Mouse (Mus musculus): ENCODE data around the gene Spin2f. TPM values are rescaled to one million over a fixed set of nuclear protein-coding genes. Genes with fewer than 3 reads are reported as not detected.
"Not testable (repeated sequence)": the region's sequence is repeated elsewhere in the genome, so short reads cannot be mapped to it uniquely, and the experiment has no call there.

The Spin2f gene
- polyA plus RNA-seq (2012; rRNA removed) = not detected in 2 replicates

DNA sequence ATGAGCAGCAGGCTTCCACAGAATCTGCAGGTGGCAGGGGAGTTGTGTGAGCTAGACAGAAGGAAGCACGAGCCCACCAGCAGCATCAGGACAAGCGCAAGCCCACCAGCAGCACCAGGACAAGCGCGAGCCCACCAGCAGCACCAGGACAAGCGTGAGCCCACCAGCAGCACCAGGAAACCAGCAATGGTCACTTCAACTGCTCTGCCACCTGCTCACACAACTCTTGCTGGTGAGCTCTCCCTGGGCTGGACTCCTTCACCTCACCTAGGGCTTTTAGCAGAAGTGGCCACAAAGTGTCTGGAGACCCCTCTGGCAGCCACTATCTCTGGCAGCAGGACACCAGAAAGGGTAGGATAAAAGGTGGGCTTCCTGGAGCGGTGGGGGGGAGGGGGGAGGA lies at the start of gene Spin2f:
TSS of gene Spin2f (plus strand) at position 301 of the 400 bp plus-strand sequence.
- H3K36me3 ChIP-seq (ENCODE audit: control insufficient read depth, insufficient read depth, low read length); H3K4me3 ChIP-seq (ENCODE audit: low read depth, low read length); H3K4me1 ChIP-seq (ENCODE audit: control insufficient read depth, insufficient read depth, insufficient read length, low read length); H3K27ac ChIP-seq (ENCODE audit: insufficient read depth, low read depth, low read length); H3K27me3 ChIP-seq (ENCODE audit: control insufficient read depth, insufficient read depth, low read length): not testable (repeated sequence)
- WGBS = 48% methylated on average over 1 of the region's 6 CpGs

DNA sequence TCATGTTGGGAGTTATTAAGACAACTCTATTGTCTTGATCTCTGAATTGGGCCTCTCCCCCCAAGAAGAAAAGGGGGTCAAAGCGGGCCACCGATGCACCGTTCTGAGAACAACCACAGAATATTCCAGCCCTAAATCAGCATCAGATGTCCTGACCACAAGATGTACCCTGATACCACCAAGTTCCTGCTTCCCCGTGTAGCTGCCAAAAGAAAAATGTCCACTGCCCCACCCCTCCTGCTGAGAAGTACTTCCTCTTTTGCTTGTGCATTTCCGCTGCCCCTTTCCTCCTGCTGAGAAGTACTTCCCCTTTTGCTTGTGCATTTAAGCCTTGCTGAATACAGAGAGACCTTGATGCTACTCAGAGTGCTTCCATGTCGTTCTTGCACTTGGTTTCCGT lies 41.6 kb upstream of the Spin2f start:
- H3K27me3 ChIP-seq (ENCODE audit: control insufficient read depth, insufficient read depth, low read length); H3K4me3 ChIP-seq (ENCODE audit: low read depth, low read length); H3K27ac ChIP-seq (ENCODE audit: insufficient read depth, low read depth, low read length); H3K36me3 ChIP-seq (ENCODE audit: control insufficient read depth, insufficient read depth, low read length); H3K4me1 ChIP-seq (ENCODE audit: control insufficient read depth, insufficient read depth, insufficient read length, low read length): not testable (repeated sequence)
- WGBS = 90% methylated on average over 7 of the region's 7 CpGs

DNA sequence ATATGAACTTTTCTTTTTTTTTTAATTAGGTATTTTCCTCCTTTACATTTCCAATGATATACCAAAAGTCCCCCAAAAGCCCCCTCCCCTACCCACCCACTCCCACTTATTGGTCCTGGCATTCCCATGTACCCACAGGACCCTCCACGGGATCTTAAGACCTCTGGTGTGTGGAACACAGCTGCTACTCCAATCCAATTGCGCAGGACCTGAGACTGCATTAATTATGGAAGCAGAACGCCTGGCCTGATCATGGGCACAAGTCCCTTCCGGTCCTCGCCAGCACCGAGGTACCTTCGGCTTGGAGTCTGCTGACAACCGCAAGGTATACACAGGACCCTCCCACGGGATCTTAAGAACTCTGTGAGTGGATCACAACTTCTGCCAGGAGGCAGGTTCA lies 30.2 kb upstream of the Spin2f start:
- not testable (repeated sequence) for H3K27me3 ChIP-seq (ENCODE audit: control insufficient read depth, insufficient read depth, low read length); H3K36me3 ChIP-seq (ENCODE audit: control insufficient read depth, insufficient read depth, low read length); H3K4me1 ChIP-seq (ENCODE audit: control insufficient read depth, insufficient read depth, insufficient read length, low read length); H3K27ac ChIP-seq (ENCODE audit: insufficient read depth, low read depth, low read length); H3K4me3 ChIP-seq (ENCODE audit: low read depth, low read length)
- WGBS = 82% methylated on average over 9 of the region's 9 CpGs

DNA sequence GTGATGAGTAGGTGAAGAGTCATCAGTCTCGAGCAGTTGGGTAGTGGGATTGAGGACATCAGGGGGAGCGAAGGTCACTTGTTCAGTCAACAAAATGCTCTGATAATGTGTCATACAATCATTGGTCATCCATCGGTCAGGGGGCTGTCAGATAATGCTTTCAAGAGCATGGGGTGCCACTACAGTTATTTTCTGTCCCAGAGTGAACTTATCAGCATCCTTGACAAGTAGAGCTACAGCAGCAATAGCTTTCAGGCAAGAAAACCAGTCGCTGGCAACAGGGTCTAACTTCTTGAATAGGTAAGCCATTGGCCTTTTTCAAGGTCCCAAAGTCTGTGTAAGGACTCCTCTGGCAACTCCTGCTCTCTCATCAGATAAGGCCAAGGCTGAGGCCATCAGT lies 18.6 kb upstream of the Spin2f start:
- not testable (repeated sequence) for H3K4me3 ChIP-seq (ENCODE audit: low read depth, low read length); H3K27me3 ChIP-seq (ENCODE audit: control insufficient read depth, insufficient read depth, low read length); H3K36me3 ChIP-seq (ENCODE audit: control insufficient read depth, insufficient read depth, low read length); H3K27ac ChIP-seq (ENCODE audit: insufficient read depth, low read depth, low read length); H3K4me1 ChIP-seq (ENCODE audit: control insufficient read depth, insufficient read depth, insufficient read length, low read length)
- 64% methylated on average over 4 of the region's 4 CpGs for WGBS

DNA sequence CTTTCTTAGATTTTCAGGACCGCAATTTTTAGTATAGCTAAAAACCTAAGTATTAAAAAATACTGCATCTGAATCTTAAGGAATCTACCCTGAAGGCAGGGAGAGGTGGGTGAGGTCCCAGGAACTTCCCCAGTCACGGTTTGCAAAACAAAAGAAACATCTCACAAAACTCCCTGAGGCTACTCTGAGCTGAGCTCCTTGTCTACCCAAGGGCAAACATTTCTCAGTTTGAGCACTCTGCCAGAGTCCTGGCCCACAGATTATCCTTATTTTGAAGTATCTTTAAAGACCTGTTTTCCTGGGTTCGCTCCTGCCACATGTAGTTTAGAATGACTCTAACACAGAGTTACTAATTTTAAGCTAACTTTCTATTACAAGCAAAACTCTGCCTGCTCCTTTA lies 11.9 kb upstream of the Spin2f start:
- H3K36me3 ChIP-seq (ENCODE audit: control insufficient read depth, insufficient read depth, low read length); H3K4me1 ChIP-seq (ENCODE audit: control insufficient read depth, insufficient read depth, insufficient read length, low read length); H3K27me3 ChIP-seq (ENCODE audit: control insufficient read depth, insufficient read depth, low read length); H3K4me3 ChIP-seq (ENCODE audit: low read depth, low read length); H3K27ac ChIP-seq (ENCODE audit: insufficient read depth, low read depth, low read length): not testable (repeated sequence)
- WGBS = 72% methylated on average over 3 of the region's 3 CpGs

Other genes starting within 250 kb of the Spin2f start
- not detected in 2 replicates for gene Btbd35f29, start 136.2 kb upstream of the Spin2f start, polyA plus RNA-seq (2012; rRNA removed)
- gene Btbd35f26, start 82.6 kb downstream of the Spin2f start, polyA plus RNA-seq (2012; rRNA removed) = not detected in 2 replicates
- not detected in 2 replicates for gene Btbd35f19, start 130.0 kb downstream of the Spin2f start, polyA plus RNA-seq (2012; rRNA removed)